Mouse (Mus musculus) midbrain, embryonic 11.5 days (tissue): ENCODE results near the gene Slc25a51. TPM values are rescaled to one million over a fixed set of nuclear protein-coding genes. Genes with fewer than 3 reads are reported as not detected.

Experiments
- ATAC-seq: fragments of 200-750 bp; cut with Nextera tagmentation; 2 replicates; pipeline ENCODE4 v1.8.0; 2017; ENCODE audit warnings: moderate TSS enrichment, moderate library complexity; ENCODE audit not compliant: low FRiP score
- DNase-seq: peaks from one replicate; pipeline ENCODE4 v3.0.0; 2015; ENCODE audit warnings: low spot score; ENCODE audit errors: missing footprints
- H3K27ac ChIP-seq: fragments of 300-500 bp; sonication (generic); 2 replicates; pipeline ENCODE4 v1.5.1; 2014; ENCODE audit warnings: low read depth, low read length
- H3K27me3 ChIP-seq: fragments of 300-500 bp; sonication (generic); 2 replicates; pipeline ENCODE4 v1.6.1; 2014; ENCODE audit warnings: mild to moderate bottlenecking, low read length, moderate library complexity, mixed read lengths; ENCODE audit not compliant: control insufficient read depth, insufficient read depth
- H3K36me3 ChIP-seq: fragments of 300-500 bp; sonication (generic); 2 replicates; pipeline ENCODE4 v1.6.1; 2014; ENCODE audit warnings: mild to moderate bottlenecking, low read length, moderate library complexity, mixed read lengths; ENCODE audit not compliant: control insufficient read depth, insufficient read depth
- H3K4me1 ChIP-seq: fragments of 300-500 bp; sonication (generic); 2 replicates; pipeline ENCODE4 v1.6.1; 2014; ENCODE audit warnings: low read length; ENCODE audit not compliant: control insufficient read depth, insufficient read depth
- H3K4me2 ChIP-seq: fragments of 300-500 bp; sonication (generic); 2 replicates; pipeline ENCODE4 v1.6.1; 2014; ENCODE audit warnings: mild to moderate bottlenecking, moderate library complexity
- H3K4me3 ChIP-seq: fragments of 300-500 bp; sonication (generic); 2 replicates; pipeline ENCODE4 v1.5.1; 2014; ENCODE audit warnings: low read depth, low read length
- H3K9ac ChIP-seq: fragments of 300-500 bp; sonication (generic); 2 replicates; pipeline ENCODE4 v1.6.1; 2014; ENCODE audit warnings: low read length
- H3K9me3 ChIP-seq: fragments of 300-500 bp; sonication (generic); 2 replicates; pipeline ENCODE4 v1.6.1; 2016; ENCODE audit warnings: low read length; ENCODE audit not compliant: control insufficient read depth
- WGBS: fragments of 180-500 bp; shearing (Covaris S2); extraction: QIAGEN DNeasy Blood & Tissue Kit; methylation state at CpG from one replicate; pipeline ENCODE4 v1.1.7; 2014; 5-methylcytosine and 5-hydroxymethylcytosine counted together
- polyA plus RNA-seq: library from polyadenylated mRNA; unstranded; fragments of >200 nt; fragmentation: Nextera tagmentation; extraction: Ambion mirVana; gene quantifications from 2 replicates; pipeline ENCODE4 v1.2.1, GENCODE M21; 2014

Gene Slc25a51
- polyA plus RNA-seq, 1 experiment from 2014 or later = 63.4 TPM

DNA sequence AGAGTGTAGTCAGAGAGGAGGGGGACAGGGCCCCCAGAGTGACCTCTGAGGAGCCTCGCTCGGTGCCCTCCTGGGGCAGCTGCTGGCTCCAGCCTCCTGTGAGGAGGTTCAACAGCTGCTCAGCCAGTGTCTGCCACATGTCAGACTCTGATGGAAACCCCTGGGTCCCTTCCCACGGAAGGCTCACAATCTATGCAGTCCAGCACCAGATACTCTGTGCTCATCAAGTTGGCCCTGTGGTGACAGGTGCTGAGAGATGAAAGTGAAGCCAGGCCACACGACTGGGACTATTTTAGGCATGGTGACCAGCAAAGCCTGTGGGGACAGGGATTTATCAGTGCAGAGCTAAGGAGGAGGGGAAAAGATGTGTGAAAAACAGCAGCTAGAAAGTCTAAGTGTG lies 36.2 kb upstream of the Slc25a51 start:
- peaks cover 3% of the 10 kb centered on the region; the same call in 1 of the 2 replicates for H3K4me1 ChIP-seq

DNA sequence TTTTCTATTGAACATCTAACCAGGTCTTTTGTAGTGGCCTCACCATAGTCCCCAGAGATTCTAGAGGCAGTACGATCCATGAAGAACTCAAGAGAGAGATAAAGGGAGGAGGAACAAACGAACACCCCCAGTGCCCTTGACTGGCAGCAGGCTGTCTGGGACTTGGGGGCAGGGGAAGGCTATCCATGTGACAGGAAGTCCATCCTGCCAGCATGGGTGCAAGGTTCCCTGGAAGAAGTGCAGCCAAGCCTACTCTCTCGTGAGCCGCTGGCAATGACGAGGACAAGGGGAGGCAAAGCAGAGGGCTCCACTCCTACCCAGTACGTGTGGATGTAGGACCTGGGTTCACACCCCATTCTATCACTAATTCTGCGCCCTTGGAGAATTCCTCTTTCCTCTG lies 35.1 kb upstream of the Slc25a51 start:
- Histone ChIP-seq H3K27ac (no peak overlapping the region), H3K9me3 (no peaks in the 10 kb centered on the region), H3K27me3 (no peaks in the 10 kb centered on the region), H3K4me3 (no peak overlapping the region), H3K4me1 (peaks cover 3% of the 10 kb centered on the region; the same call in 1 of the 2 replicates), H3K4me2 (no peak overlapping the region), H3K9ac (no peak overlapping the region), H3K36me3 (no peaks in the 10 kb centered on the region)
- WGBS = 85% methylated on average over 7 of the region's 7 CpGs
- no peak for ATAC-seq
- DNase-seq = no peak

More for the DNA sequence above, 36.2 kb upstream of the Slc25a51 start:
- ATAC-seq (no peak), DNase-seq (no peak)
- Histone ChIP-seq H3K27ac (no peak overlapping the region), H3K4me2 (no peak overlapping the region), H3K36me3 (no peaks in the 10 kb centered on the region), H3K4me3 (no peak overlapping the region), H3K9ac (no peak overlapping the region), H3K27me3 (no peaks in the 10 kb centered on the region), H3K9me3 (no peaks in the 10 kb centered on the region)
- 65% methylated on average over 4 of the region's 4 CpGs for WGBS

GRCm38 (mm10) chr4:45442237-45442636 lies 33.7 kb upstream of the Slc25a51 start:
- no peaks in the 10 kb centered on the region for H3K36me3 ChIP-seq

DNA sequence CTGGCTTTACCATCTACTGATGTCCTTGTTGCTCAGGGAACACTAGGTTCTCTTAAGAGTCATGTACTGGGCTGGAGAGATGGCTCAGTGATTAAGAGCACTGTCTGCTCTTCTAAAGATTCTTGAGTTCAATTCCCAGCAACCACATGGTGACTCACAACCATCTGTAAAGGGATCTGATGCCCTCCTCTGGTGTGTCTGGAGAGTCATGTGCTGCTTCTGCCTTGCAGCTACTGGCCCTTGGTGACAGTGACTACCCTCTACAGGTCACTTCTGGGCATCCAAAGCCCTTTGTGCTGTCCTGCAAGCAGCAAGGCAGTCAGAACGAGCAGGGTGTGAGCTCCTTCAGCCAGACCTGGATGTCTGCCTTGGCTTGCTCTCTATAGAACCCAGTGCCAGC lies 33.2 kb upstream of the Slc25a51 start:
- Histone ChIP-seq H3K4me3 (no peak overlapping the region), H3K9me3 (no peaks in the 10 kb centered on the region), H3K4me1 (peaks cover 7% of the 10 kb centered on the region; the same call in 1 of the 2 replicates), H3K36me3 (no peaks in the 10 kb centered on the region), H3K27me3 (no peaks in the 10 kb centered on the region), H3K4me2 (no peak overlapping the region), H3K9ac (no peak overlapping the region), H3K27ac (no peak overlapping the region)
- ATAC-seq (no peak), DNase-seq (no peak)
- WGBS = 72% methylated on average over 1 of the region's 1 CpGs

More at GRCm38 (mm10) chr4:45442237-45442636, 33.7 kb upstream of the Slc25a51 start:
- Histone ChIP-seq H3K9me3 (no peaks in the 10 kb centered on the region), H3K4me2 (no peak overlapping the region), H3K4me3 (no peak overlapping the region), H3K27ac (no peak overlapping the region), H3K4me1 (peaks cover 3% of the 10 kb centered on the region; the same call in 1 of the 2 replicates), H3K9ac (no peak overlapping the region), H3K27me3 (no peaks in the 10 kb centered on the region)
- WGBS = 79% methylated on average over 3 of the region's 3 CpGs
- no peak for DNase-seq
- ATAC-seq = no peak

- Histone ChIP-seq H3K9me3 (no peaks in the 10 kb centered on the region), H3K27me3 (no peaks in the 10 kb centered on the region), H3K4me3 (no peak overlapping the region), H3K27ac (no peak overlapping the region), H3K9ac (no peak overlapping the region), H3K4me1 (peaks cover 11% of the 10 kb centered on the region), H3K4me2 (no peak overlapping the region), H3K36me3 (no peaks in the 10 kb centered on the region)
- WGBS = 60% methylated on average over 5 of the region's 5 CpGs
- DNase-seq (no peak), ATAC-seq (no peak)
These were observed 30.7 kb upstream of the Slc25a51 start for GRCm38 (mm10) chr4:45439281-45439680.

GRCm38 (mm10) chr4:45437010-45437409 lies 28.4 kb upstream of the Slc25a51 start:
- Histone ChIP-seq H3K4me1 (peaks cover 11% of the 10 kb centered on the region), H3K27me3 (no peaks in the 10 kb centered on the region), H3K36me3 (no peaks in the 10 kb centered on the region), H3K27ac (no peak overlapping the region), H3K4me3 (no peak overlapping the region), H3K9ac (no peak overlapping the region), H3K9me3 (no peaks in the 10 kb centered on the region), H3K4me2 (no peak overlapping the region)
- ATAC-seq (peak; percentile 16; the same call in 1 of the 2 replicates), DNase-seq (no peak)
- WGBS = 52% methylated on average over 3 of the region's 3 CpGs

DNA sequence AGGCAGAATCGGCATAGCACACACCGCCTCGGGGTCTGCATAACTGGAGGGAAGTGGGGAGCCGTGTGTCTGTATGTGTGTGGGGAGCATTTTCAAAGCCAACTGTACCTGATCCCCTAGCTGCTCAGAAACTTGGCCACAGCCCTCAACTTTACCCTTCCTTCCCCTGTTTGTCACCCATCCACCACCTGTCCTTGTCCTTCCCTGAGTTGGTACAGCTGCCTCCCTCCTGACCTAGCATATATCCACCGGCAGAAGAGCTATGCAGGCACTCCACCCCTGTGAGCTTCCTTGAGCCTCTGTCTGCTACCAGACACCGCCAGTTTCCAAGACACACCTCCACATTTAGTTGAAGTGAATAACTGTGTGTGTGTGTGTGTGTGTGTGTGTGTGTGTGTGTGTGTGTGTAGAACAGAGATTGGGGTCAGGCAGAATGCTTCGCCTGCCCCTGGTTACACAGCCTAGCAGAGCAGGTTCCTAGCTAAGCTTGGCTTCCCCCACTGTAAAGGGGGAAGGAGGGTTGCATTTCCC lies 27.9 kb upstream of the Slc25a51 start:
- H3K4me2 ChIP-seq = no peak overlapping the region
- H3K36me3 ChIP-seq = no peaks in the 10 kb centered on the region
- no peaks in the 10 kb centered on the region for H3K27me3 ChIP-seq
- H3K9ac ChIP-seq = no peak overlapping the region
- peaks cover 11% of the 10 kb centered on the region for H3K4me1 ChIP-seq
- no peak overlapping the region for H3K27ac ChIP-seq
- WGBS = 73% methylated on average over 7 of the region's 7 CpGs
- H3K4me3 ChIP-seq = no peak overlapping the region
- ATAC-seq = peak; percentile 27; the same call in 1 of the 2 replicates
- no peak for DNase-seq
- no peaks in the 10 kb centered on the region for H3K9me3 ChIP-seq

DNA sequence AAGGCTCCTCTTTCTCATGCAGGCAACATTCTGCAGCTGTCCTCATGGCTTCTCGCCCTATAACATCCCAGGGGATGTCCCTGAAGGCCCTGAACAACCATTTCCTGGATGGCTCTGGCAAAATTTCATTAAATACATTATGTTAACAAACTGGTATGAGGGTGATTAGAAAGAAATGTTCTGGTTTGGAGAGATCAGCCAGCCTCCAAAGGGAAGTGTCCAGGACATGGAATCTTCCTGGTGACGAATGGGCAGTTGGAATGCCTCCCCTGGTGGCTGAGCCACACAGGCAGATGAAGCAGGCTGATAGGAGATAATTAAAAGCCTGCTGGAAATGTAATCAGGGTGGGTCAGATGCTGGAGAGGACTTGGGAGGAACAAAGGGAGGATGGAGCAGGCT lies 27.3 kb upstream of the Slc25a51 start:
- no peak overlapping the region for H3K4me2 ChIP-seq
- no peak for DNase-seq
- WGBS = 72% methylated on average over 2 of the region's 2 CpGs
- no peaks in the 10 kb centered on the region for H3K9me3 ChIP-seq
- H3K36me3 ChIP-seq = no peaks in the 10 kb centered on the region
- no peak overlapping the region for H3K4me3 ChIP-seq
- H3K9ac ChIP-seq = no peak overlapping the region
- ATAC-seq = no peak
- peaks cover 11% of the 10 kb centered on the region for H3K4me1 ChIP-seq
- H3K27me3 ChIP-seq = no peaks in the 10 kb centered on the region
- H3K27ac ChIP-seq = no peak overlapping the region

GRCm38 (mm10) chr4:45434681-45435080 lies 26.1 kb upstream of the Slc25a51 start:
- Histone ChIP-seq H3K27me3 (no peaks in the 10 kb centered on the region), H3K36me3 (no peaks in the 10 kb centered on the region), H3K27ac (no peak overlapping the region), H3K9ac (no peak overlapping the region), H3K4me2 (no peak overlapping the region), H3K4me3 (no peak overlapping the region), H3K4me1 (peaks cover 11% of the 10 kb centered on the region), H3K9me3 (no peaks in the 10 kb centered on the region)
- 87% methylated on average over 4 of the region's 4 CpGs for WGBS
- ATAC-seq (no peak), DNase-seq (no peak)
